Mouse (Mus musculus): ENCODE results near the gene Arl5c. TPM values are rescaled to one million over a fixed set of nuclear protein-coding genes. Genes with fewer than 3 reads are reported as not detected.

The Arl5c gene
- polyA plus RNA-seq, 1 experiment from 2014 or later, result 12.4 TPM

DNA sequence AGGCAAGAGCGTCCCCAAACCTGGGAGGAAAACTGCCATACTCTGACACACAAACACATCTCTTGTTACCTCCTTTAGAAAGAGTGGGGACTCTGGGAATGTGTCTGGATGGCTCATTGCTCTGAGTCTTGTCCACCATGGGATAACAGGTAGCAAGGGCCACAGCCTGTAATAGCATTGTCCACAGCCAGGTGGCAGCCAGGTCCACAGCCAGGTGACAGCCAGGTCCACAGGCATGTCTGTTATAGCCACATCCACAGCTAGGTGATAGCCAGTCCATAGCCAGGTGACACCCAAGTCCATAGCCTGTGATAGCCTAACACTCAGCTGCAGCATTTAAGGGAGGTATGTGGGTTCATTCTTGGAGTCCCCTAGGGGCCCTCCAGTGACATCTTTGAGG lies 35.1 kb downstream of the Arl5c start:
- H3K36me3 ChIP-seq, result no peaks in the 10 kb centered on the region
- peaks cover 17% of the 10 kb centered on the region for H3K4me1 ChIP-seq
- H3K4me3 ChIP-seq, result no peak overlapping the region
- no peak overlapping the region for H3K27ac ChIP-seq
- H3K9me3 ChIP-seq (replicated peaks), result no peaks in the 10 kb centered on the region
- H3K27me3 ChIP-seq (ENCODE audit: low read depth, poor library complexity, severe bottlenecking), result 0 out of 2 replicates have a peak, but pooled peaks cover 6% of the 10 kb centered on the region
- WGBS, result 89% methylated on average over 1 of the region's 1 CpGs
- no peak for DNase-seq (ENCODE audit: low spot score)

DNA sequence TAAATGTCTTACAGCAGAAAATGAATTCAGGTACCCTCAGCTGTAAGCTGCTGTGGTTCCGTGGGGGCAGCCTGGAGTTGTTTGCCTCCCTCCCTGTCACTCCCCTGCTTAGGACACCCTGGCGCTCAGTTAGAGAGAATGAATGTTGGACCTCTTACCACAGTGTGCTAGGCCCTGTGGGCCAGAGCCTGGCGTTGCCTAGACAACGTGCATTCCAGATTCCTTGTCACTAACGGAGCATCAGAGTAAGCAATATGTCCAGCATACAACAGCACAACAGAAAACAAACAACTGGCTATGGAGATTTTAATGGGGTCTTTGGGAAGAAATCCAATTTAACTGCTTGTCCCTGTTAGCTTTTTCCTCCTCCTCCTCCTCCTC lies 36.7 kb downstream of the Arl5c start:
- Histone ChIP-seq H3K27me3 (ENCODE audit: low read depth, poor library complexity, severe bottlenecking) (no peaks in the 10 kb centered on the region), H3K36me3 (no peaks in the 10 kb centered on the region), H3K9me3 (replicated peaks) (no peaks in the 10 kb centered on the region), H3K27ac (0 out of 2 replicates have a peak overlapping the region, but pooled peaks have one; percentile 7), H3K4me1 (peaks cover 22% of the 10 kb centered on the region), H3K4me3 (no peak overlapping the region)
- WGBS, result 73% methylated on average over 5 of the region's 5 CpGs
- DNase-seq (ENCODE audit: low spot score), result no peak

- WGBS, result 88% methylated on average over 7 of the region's 7 CpGs
- no peak for DNase-seq (ENCODE audit: low spot score)
- H3K27me3 ChIP-seq (ENCODE audit: low read depth, poor library complexity, severe bottlenecking), result no peaks in the 10 kb centered on the region
- H3K36me3 ChIP-seq, result no peaks in the 10 kb centered on the region
- peaks cover 22% of the 10 kb centered on the region for H3K4me1 ChIP-seq
- no peaks in the 10 kb centered on the region for H3K9me3 ChIP-seq (replicated peaks)
- no peak overlapping the region for H3K4me3 ChIP-seq
- 0 out of 2 replicates have a peak overlapping the region, but pooled peaks have one; percentile 7 for H3K27ac ChIP-seq
Measured at GRCm38 (mm10) chr11:97958641-97959299, 37.2 kb downstream of the Arl5c start.

- 62% methylated on average over 6 of the region's 6 CpGs for WGBS
- DNase-seq (ENCODE audit: low spot score), result no peak
Measured at GRCm38 (mm10) chr11:97956905-97957560, 38.9 kb downstream of the Arl5c start.

GRCm38 (mm10) chr11:97955915-97956314 lies 40.1 kb downstream of the Arl5c start:
- H3K4me3 ChIP-seq, result no peak overlapping the region
- 56% methylated on average over 4 of the region's 4 CpGs for WGBS
- no peak overlapping the region for H3K27ac ChIP-seq
- no peak for DNase-seq (ENCODE audit: low spot score)
- no peaks in the 10 kb centered on the region for H3K9me3 ChIP-seq (replicated peaks)
- no peaks in the 10 kb centered on the region for H3K27me3 ChIP-seq (ENCODE audit: low read depth, poor library complexity, severe bottlenecking)
- peaks cover 22% of the 10 kb centered on the region for H3K4me1 ChIP-seq
- no peaks in the 10 kb centered on the region for H3K36me3 ChIP-seq

More at GRCm38 (mm10) chr11:97956905-97957560, 38.9 kb downstream of the Arl5c start:
- Histone ChIP-seq H3K4me3 (no peak overlapping the region), H3K4me1 (peaks cover 22% of the 10 kb centered on the region), H3K36me3 (no peaks in the 10 kb centered on the region), H3K9me3 (replicated peaks) (no peaks in the 10 kb centered on the region), H3K27me3 (ENCODE audit: low read depth, poor library complexity, severe bottlenecking) (no peaks in the 10 kb centered on the region), H3K27ac (no peak overlapping the region)

DNA sequence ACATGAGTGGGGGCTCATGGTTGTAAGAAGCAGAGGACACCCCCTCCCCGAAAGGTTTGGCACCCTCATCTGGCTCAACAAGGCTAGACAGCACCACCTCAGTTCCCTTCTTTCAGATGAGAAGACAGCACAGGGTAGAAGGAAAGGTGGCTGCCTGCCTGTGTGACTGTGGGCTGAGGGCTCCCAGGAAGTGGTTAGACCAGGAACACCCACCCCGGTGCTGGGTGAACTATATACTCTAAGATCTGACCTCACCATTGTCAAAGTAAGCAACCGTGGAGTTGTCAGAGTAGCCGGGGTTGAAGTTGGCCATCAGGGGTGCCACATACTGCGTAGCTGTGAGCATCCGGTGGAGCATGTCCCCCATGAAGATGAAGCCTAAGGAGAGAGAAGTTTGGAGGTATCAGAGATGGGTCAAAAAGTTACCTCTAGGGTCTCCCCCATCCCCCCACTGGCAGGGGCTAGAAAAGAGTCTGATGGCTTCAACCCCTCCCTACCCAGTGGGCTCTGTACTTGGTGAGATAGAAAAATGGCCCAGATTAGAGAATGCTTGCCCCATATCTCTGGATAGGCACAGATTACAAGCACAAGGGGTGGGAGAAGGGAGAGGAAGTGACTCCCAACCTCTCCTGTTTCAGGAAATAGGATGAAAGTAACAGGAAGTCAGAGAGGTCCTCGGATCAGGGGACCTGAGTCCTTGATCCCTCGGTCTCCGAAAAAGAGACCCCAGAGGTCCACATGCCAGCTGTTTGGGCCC lies 40.7 kb downstream of the Arl5c start:
- no peak for DNase-seq (ENCODE audit: low spot score)
- no peak overlapping the region for H3K4me3 ChIP-seq
- peaks cover 22% of the 10 kb centered on the region for H3K4me1 ChIP-seq
- no peaks in the 10 kb centered on the region for H3K27me3 ChIP-seq (ENCODE audit: low read depth, poor library complexity, severe bottlenecking)
- H3K36me3 ChIP-seq, result no peaks in the 10 kb centered on the region
- no peak overlapping the region for H3K27ac ChIP-seq
- H3K9me3 ChIP-seq (replicated peaks), result no peaks in the 10 kb centered on the region
- WGBS, result 86% methylated on average over 9 of the region's 9 CpGs

DNA sequence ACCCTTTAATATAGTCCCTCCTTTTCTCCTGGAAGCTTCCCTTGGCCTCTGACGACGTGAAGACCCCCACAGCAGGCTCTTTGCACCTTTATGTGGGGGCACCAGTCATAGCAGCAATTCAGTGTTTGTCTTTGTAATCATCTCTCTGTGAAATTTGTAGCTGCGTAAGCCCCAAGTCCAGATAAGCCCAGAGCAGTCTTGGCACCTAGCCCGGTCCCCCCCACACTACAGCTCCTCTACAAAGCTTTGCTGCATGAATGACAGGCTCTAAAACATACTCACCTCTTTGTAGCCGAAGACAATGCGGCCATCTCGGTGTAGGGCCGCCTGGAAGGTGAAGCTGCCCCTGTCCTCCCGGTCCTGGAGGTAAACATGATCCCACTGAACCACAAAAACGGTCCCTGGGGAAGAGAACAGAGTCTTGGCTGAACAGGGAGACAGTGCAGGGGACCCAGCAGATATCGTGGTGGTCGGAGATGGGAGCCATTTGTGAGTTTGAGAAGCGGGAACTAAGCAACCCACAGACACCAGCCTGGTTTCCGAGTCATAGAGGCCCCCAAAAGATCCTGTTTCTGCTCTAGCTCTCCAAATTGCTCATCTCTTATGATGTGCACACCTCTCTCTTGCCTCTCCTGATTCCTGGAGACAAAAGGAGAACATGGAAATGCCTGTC lies 41.4 kb downstream of the Arl5c start:
- H3K4me3 ChIP-seq, result no peak overlapping the region
- H3K4me1 ChIP-seq, result peaks cover 22% of the 10 kb centered on the region
- no peaks in the 10 kb centered on the region for H3K36me3 ChIP-seq
- no peak overlapping the region for H3K27ac ChIP-seq
- no peaks in the 10 kb centered on the region for H3K9me3 ChIP-seq (replicated peaks)
- WGBS, result 76% methylated on average over 14 of the region's 14 CpGs
- no peaks in the 10 kb centered on the region for H3K27me3 ChIP-seq (ENCODE audit: low read depth, poor library complexity, severe bottlenecking)
- no peak for DNase-seq (ENCODE audit: low spot score)

DNA sequence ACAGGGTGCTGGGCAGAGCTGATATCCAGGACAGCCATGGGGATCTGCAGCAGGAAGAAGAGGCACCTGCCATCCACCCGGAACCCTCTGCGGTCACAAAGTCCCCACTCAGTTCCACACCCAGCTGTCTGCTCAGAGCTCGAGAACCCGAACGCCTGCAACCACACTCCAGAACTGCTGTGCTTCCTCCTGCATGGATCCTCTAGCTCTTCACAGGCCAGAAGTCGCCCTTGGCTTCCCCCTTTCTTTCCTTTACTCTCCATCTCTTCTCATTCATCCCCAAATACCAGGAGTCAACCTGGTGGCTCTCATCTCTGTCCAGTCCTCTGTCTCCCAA lies 42.1 kb downstream of the Arl5c start:
- Histone ChIP-seq H3K4me3 (no peak overlapping the region), H3K9me3 (replicated peaks) (no peaks in the 10 kb centered on the region), H3K4me1 (peaks cover 18% of the 10 kb centered on the region), H3K27me3 (ENCODE audit: low read depth, poor library complexity, severe bottlenecking) (no peaks in the 10 kb centered on the region), H3K36me3 (no peaks in the 10 kb centered on the region), H3K27ac (no peak overlapping the region)
- no peak for DNase-seq (ENCODE audit: low spot score)
- 92% methylated on average over 6 of the region's 6 CpGs for WGBS

DNA sequence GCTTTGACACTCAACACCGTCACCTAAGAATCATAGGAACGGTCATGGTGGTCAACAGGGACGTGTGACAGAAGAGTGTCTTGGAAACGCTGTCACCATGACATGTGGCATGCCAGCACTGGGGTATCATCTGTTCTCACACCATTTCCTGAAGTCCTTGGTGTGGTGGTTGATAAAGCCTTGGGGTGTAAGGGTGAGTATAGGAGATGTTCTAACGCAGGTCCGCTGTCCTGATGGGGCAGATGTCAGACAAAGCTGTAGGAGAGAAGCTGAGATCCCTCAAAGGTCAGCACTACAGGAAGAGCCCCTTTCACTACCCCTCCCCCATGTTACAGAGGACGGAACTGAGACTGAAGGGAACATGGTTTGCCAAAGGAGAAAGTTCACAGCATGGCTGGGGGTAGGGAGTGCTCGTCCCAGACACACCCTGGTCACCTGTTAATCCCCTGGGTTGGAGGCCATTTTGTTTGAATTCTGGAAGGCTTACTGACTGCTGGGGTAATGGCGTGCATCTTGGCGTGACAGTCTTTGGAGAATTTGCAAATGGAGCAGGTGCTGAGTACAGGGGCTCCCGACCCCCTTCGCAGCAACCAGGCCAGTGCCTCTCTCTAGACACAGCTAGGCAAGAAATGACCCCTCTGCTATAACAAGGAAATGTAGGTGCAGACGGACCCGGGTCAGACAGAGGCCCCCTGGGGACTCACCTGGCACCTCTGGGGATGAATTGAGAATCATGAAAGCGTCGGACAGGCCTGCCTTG lies 42.6 kb downstream of the Arl5c start:
- no peak for DNase-seq (ENCODE audit: low spot score)
- Histone ChIP-seq H3K4me1 (peaks cover 17% of the 10 kb centered on the region), H3K27ac (no peak overlapping the region), H3K36me3 (no peaks in the 10 kb centered on the region), H3K9me3 (replicated peaks) (no peaks in the 10 kb centered on the region), H3K27me3 (ENCODE audit: low read depth, poor library complexity, severe bottlenecking) (no peaks in the 10 kb centered on the region), H3K4me3 (no peak overlapping the region)
- 84% methylated on average over 16 of the region's 16 CpGs for WGBS

DNA sequence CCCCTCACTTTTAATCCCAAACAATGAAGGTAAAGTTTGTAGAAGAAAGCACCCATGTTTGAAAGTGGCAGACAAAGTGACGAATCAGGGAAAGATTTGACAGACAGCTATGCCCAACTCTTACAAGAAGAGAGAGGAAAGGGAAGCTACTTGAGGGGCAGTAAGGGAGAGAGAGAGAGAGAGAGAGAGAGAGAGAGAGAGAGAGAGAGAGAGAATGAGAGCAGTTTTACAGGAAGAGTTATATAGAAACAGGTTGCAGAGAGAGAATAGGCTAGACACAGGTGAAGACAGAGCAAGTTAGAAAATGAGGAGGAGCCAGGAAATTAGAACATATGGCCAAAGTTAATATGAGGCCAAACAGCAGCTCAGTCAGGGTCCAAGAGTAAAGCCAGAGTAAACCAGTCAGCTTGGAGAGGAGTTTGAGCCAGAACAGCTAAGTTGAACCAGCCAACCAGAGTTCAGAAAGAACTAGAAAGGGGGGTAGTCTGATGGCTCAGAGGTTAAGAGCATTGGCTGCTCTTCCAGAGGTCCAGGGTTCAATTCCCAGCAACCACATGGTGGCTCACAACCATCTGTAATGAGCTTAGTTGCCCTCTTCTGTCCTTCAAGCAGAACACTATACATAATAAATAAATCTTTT lies 43.5 kb downstream of the Arl5c start:
- H3K4me1 ChIP-seq, result peaks cover 17% of the 10 kb centered on the region
- H3K27ac ChIP-seq, result no peak overlapping the region
- no peak for DNase-seq (ENCODE audit: low spot score)
- H3K4me3 ChIP-seq, result no peak overlapping the region
- WGBS, result 91% methylated on average over 1 of the region's 1 CpGs
- no peaks in the 10 kb centered on the region for H3K9me3 ChIP-seq (replicated peaks)
- H3K36me3 ChIP-seq, result no peaks in the 10 kb centered on the region
- H3K27me3 ChIP-seq (ENCODE audit: low read depth, poor library complexity, severe bottlenecking), result no peaks in the 10 kb centered on the region

- WGBS, result 76% methylated on average over 20 of the region's 20 CpGs
- H3K4me1 ChIP-seq, result peaks cover 1% of the 10 kb centered on the region
- no peaks in the 10 kb centered on the region for H3K9me3 ChIP-seq (replicated peaks)
- no peak overlapping the region for H3K4me3 ChIP-seq
- no peaks in the 10 kb centered on the region for H3K36me3 ChIP-seq
- H3K27me3 ChIP-seq (ENCODE audit: low read depth, poor library complexity, severe bottlenecking), result no peaks in the 10 kb centered on the region
- no peak overlapping the region for H3K27ac ChIP-seq
- DNase-seq (ENCODE audit: low spot score), result no peak
Measured at GRCm38 (mm10) chr11:97949703-97950475, 46.1 kb downstream of the Arl5c start.

All from limb, embryonic 10.5 days (tissue).